Mouse (Mus musculus): Measurements from ENCODE around the gene Krtap6-1. TPM values are rescaled to one million over a fixed set of nuclear protein-coding genes. Genes with fewer than 3 reads are reported as not detected.
"Not testable (repeated sequence)": the region's sequence is repeated elsewhere in the genome, so short reads cannot be mapped to it uniquely, and the experiment has no call there.

The Krtap6-1 gene
- not detected in 2 replicates for polyA plus RNA-seq (2015; fragmentation: Nextera tagmentation; extraction: Ambion mirVana)

GRCm38 (mm10) chr16:89031399-89031798, at the start of gene Krtap6-1:
TSS of gene Krtap6-1 (plus strand) at chr16:89031699.
- H3K4me1 ChIP-seq; H3K9me3 ChIP-seq; H3K9ac ChIP-seq; H3K27ac ChIP-seq; H3K36me3 ChIP-seq; H3K4me3 ChIP-seq; H3K4me2 ChIP-seq (replicated peaks); ATAC-seq (ENCODE audit: low FRiP score, low read depth); H3K27me3 ChIP-seq: not testable (repeated sequence)
- 92% methylated on average over 3 of the region's 3 CpGs for WGBS

GRCm38 (mm10) chr16:89010659-89011058, 20.8 kb upstream of the Krtap6-1 start, which contains the start of gene Krtap22-2:
TSS of gene Krtap22-2 (minus strand) at chr16:89010759.
- Histone ChIP-seq H3K4me3 (no peak within 1 kb of the TSS), H3K27ac (no peak within 1 kb of the TSS), H3K4me1 (no peaks in the 10 kb centered on the region), H3K9ac (no peak within 1 kb of the TSS), H3K27me3 (no peaks in the 10 kb centered on the region), H3K4me2 (replicated peaks) (no peak within 1 kb of the TSS), H3K36me3 (no peaks in the 10 kb centered on the region), H3K9me3 (no peaks in the 10 kb centered on the region)
- 82% methylated on average over 5 of the region's 5 CpGs for WGBS
- ATAC-seq (ENCODE audit: low FRiP score, low read depth): no peak

GRCm38 (mm10) chr16:89013973-89014372, 17.5 kb upstream of the Krtap6-1 start:
- H3K9ac ChIP-seq: no peak overlapping the region
- no peaks in the 10 kb centered on the region for H3K36me3 ChIP-seq
- no peak for ATAC-seq (ENCODE audit: low FRiP score, low read depth)
- no peaks in the 10 kb centered on the region for H3K4me1 ChIP-seq
- 96% methylated on average over 3 of the region's 3 CpGs for WGBS
- H3K27me3 ChIP-seq: no peaks in the 10 kb centered on the region
- no peak overlapping the region for H3K4me2 ChIP-seq (replicated peaks)
- no peak overlapping the region for H3K27ac ChIP-seq
- no peak overlapping the region for H3K4me3 ChIP-seq
- H3K9me3 ChIP-seq: no peaks in the 10 kb centered on the region

GRCm38 (mm10) chr16:89014984-89015383, 16.5 kb upstream of the Krtap6-1 start, which contains the start of gene Gm10229:
TSS of gene Gm10229 (plus strand) at chr16:89015284.
- 96% methylated on average over 3 of the region's 3 CpGs for WGBS
- H3K4me3 ChIP-seq; ATAC-seq (ENCODE audit: low FRiP score, low read depth); H3K27ac ChIP-seq; H3K27me3 ChIP-seq; H3K9ac ChIP-seq; H3K4me2 ChIP-seq (replicated peaks); H3K36me3 ChIP-seq; H3K4me1 ChIP-seq; H3K9me3 ChIP-seq: not testable (repeated sequence)

- not testable (repeated sequence) for H3K9ac ChIP-seq; H3K4me3 ChIP-seq; H3K4me2 ChIP-seq (replicated peaks); H3K4me1 ChIP-seq; H3K36me3 ChIP-seq; ATAC-seq (ENCODE audit: low FRiP score, low read depth); H3K27me3 ChIP-seq; H3K9me3 ChIP-seq; H3K27ac ChIP-seq
- 90% methylated on average over 2 of the region's 4 CpGs for WGBS
Observed at GRCm38 (mm10) chr16:89041372-89041771, 9.9 kb downstream of the Krtap6-1 start, which contains the start of gene Gm10228. TSS of gene Gm10228 (minus strand) at chr16:89041472.

- Histone ChIP-seq H3K36me3 (no peaks in the 10 kb centered on the region), H3K27me3 (no peaks in the 10 kb centered on the region), H3K4me1 (no peaks in the 10 kb centered on the region), H3K4me2 (replicated peaks) (no peak within 1 kb of the TSS), H3K27ac (no peak within 1 kb of the TSS), H3K9ac (no peak within 1 kb of the TSS), H3K9me3 (no peaks in the 10 kb centered on the region), H3K4me3 (no peak within 1 kb of the TSS)
- no peak for ATAC-seq (ENCODE audit: low FRiP score, low read depth)
- 86% methylated on average over 3 of the region's 3 CpGs for WGBS
Observed at GRCm38 (mm10) chr16:89047783-89048182, 16.3 kb downstream of the Krtap6-1 start, which contains the start of gene Krtap6-5. TSS of gene Krtap6-5 (minus strand) at chr16:89047883.

- H3K27ac ChIP-seq; H3K9me3 ChIP-seq; ATAC-seq (ENCODE audit: low FRiP score, low read depth); H3K4me1 ChIP-seq; H3K4me3 ChIP-seq; H3K36me3 ChIP-seq; H3K27me3 ChIP-seq; H3K4me2 ChIP-seq (replicated peaks); H3K9ac ChIP-seq: not testable (repeated sequence)
- no CpG with 5 or more reads among the region's 2 CpGs for WGBS
Observed at GRCm38 (mm10) chr16:89063902-89064301, 32.4 kb downstream of the Krtap6-1 start, which contains the start of gene 1110025L11Rik. TSS of gene 1110025L11Rik (minus strand) at chr16:89064002.

GRCm38 (mm10) chr16:89071041-89071440, 39.5 kb downstream of the Krtap6-1 start:
- 74% methylated on average over 2 of the region's 2 CpGs for WGBS
- not testable (repeated sequence) for H3K4me2 ChIP-seq (replicated peaks); H3K27ac ChIP-seq; ATAC-seq (ENCODE audit: low FRiP score, low read depth); H3K4me3 ChIP-seq; H3K9ac ChIP-seq; H3K27me3 ChIP-seq; H3K9me3 ChIP-seq; H3K36me3 ChIP-seq; H3K4me1 ChIP-seq

Other genes with a start within 250 kb of the Krtap6-1 start
- gene Gm20741, start 219.5 kb upstream of the Krtap6-1 start, polyA plus RNA-seq (2015; fragmentation: Nextera tagmentation; extraction: Ambion mirVana): not detected in 2 replicates
- gene Krtap15, start 211.5 kb upstream of the Krtap6-1 start, polyA plus RNA-seq (2015; fragmentation: Nextera tagmentation; extraction: Ambion mirVana): not detected in 2 replicates
- not detected in 2 replicates for gene Krtap14, start 205.6 kb upstream of the Krtap6-1 start, polyA plus RNA-seq (2015; fragmentation: Nextera tagmentation; extraction: Ambion mirVana)
- not detected in 2 replicates for gene Krtap19-1, start 162.3 kb upstream of the Krtap6-1 start, polyA plus RNA-seq (2015; fragmentation: Nextera tagmentation; extraction: Ambion mirVana)
- gene Krtap19-2, start 157.4 kb upstream of the Krtap6-1 start, polyA plus RNA-seq (2015; fragmentation: Nextera tagmentation; extraction: Ambion mirVana): not detected in 2 replicates
- gene Krtap19-3, start 153.7 kb upstream of the Krtap6-1 start, polyA plus RNA-seq (2015; fragmentation: Nextera tagmentation; extraction: Ambion mirVana): not detected in 2 replicates
- gene Krtap19-4, start 146.6 kb upstream of the Krtap6-1 start, polyA plus RNA-seq (2015; fragmentation: Nextera tagmentation; extraction: Ambion mirVana): not detected in 2 replicates
- not detected in 2 replicates for gene Krtap19-5, start 135.2 kb upstream of the Krtap6-1 start, polyA plus RNA-seq (2015; fragmentation: Nextera tagmentation; extraction: Ambion mirVana)
- gene Krtap19-9b, start 99.4 kb upstream of the Krtap6-1 start, polyA plus RNA-seq (2015; fragmentation: Nextera tagmentation; extraction: Ambion mirVana): not detected in 2 replicates
- gene Krtap16-3, start 68.8 kb upstream of the Krtap6-1 start, polyA plus RNA-seq (2015; fragmentation: Nextera tagmentation; extraction: Ambion mirVana): not detected in 2 replicates
- gene Krtap22-2, start 20.9 kb upstream of the Krtap6-1 start, polyA plus RNA-seq (2015; fragmentation: Nextera tagmentation; extraction: Ambion mirVana): not detected in 2 replicates
- not detected in 2 replicates for gene Gm10229, start 16.4 kb upstream of the Krtap6-1 start, polyA plus RNA-seq (2015; fragmentation: Nextera tagmentation; extraction: Ambion mirVana)
- gene Gm10228, start 9.8 kb downstream of the Krtap6-1 start, polyA plus RNA-seq (2015; fragmentation: Nextera tagmentation; extraction: Ambion mirVana): not detected in 2 replicates
- gene Krtap6-5, start 16.2 kb downstream of the Krtap6-1 start, polyA plus RNA-seq (2015; fragmentation: Nextera tagmentation; extraction: Ambion mirVana): not detected in 2 replicates
- gene 1110025L11Rik, start 32.3 kb downstream of the Krtap6-1 start, polyA plus RNA-seq (2015; fragmentation: Nextera tagmentation; extraction: Ambion mirVana): not detected in 2 replicates
- not detected in 2 replicates for gene Krtap6-3, start 52.3 kb downstream of the Krtap6-1 start, polyA plus RNA-seq (2015; fragmentation: Nextera tagmentation; extraction: Ambion mirVana)
- not detected in 2 replicates for gene Gm6358, start 109.2 kb downstream of the Krtap6-1 start, polyA plus RNA-seq (2015; fragmentation: Nextera tagmentation; extraction: Ambion mirVana)
- not detected in 2 replicates for gene Gm10061, start 119.4 kb downstream of the Krtap6-1 start, polyA plus RNA-seq (2015; fragmentation: Nextera tagmentation; extraction: Ambion mirVana)
- gene Gm9789, start 126.3 kb downstream of the Krtap6-1 start, polyA plus RNA-seq (2015; fragmentation: Nextera tagmentation; extraction: Ambion mirVana): not detected in 2 replicates
- not detected in 2 replicates for gene Gm7735, start 137.8 kb downstream of the Krtap6-1 start, polyA plus RNA-seq (2015; fragmentation: Nextera tagmentation; extraction: Ambion mirVana)
- not detected in 2 replicates for gene 1110057P08Rik, start 143.0 kb downstream of the Krtap6-1 start, polyA plus RNA-seq (2015; fragmentation: Nextera tagmentation; extraction: Ambion mirVana)
- gene Krtap20-2, start 174.2 kb downstream of the Krtap6-1 start, polyA plus RNA-seq (2015; fragmentation: Nextera tagmentation; extraction: Ambion mirVana): not detected in 2 replicates